Mouse (Mus musculus) ES-Bruce4 (cell line): ENCODE data around the gene Map2k6.

Source experiments
- CTCF ChIP-seq: IDR thresholded peaks from one replicate; pipeline ENCODE4 v1.8.1; 2011; ENCODE audit warnings: low read depth, low read length
- POLR2A ChIP-seq: IDR thresholded peaks from one replicate; pipeline ENCODE4 v1.8.1; 2011; ENCODE audit warnings: low read length; ENCODE audit not compliant: insufficient read depth

DNA sequence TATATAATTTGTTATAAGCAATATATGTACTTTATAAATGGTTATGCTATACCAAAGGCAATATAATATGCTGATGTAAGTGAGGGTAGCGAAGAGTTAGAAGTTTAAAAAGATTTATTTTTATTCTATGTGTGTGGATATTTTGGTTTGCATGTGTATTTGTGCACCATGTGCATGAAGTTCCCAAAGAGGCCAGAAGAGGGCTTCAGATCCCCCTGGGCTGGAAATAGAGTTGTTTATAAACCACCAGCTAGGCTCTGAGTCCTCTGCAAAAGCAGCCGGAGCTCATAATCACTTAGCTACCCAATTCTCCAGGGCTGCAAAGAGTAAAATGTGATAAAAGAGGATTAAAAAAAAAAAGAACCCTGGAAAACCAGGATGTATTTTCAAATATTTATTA lies 137.6 kb downstream of the Map2k6 start:
- no peak for TF ChIP-seq POLR2A
- no peak for TF ChIP-seq CTCF
